Mouse (Mus musculus) CH12.LX (cell line): ENCODE results near the gene Slf1.

ENCODE experiments used
- CTCF ChIP-seq, 2 experiments: IDR thresholded peaks in 1 of 2; conservative IDR thresholded peaks in 1 of 2; 2 replicates each; pipeline ENCODE4 v1.5.1; 2011 to 2012; ENCODE audit warnings: low read depth in 2 of 2, low read length in 2 of 2, improper control_type of control experiment in 1 of 2, inconsistent platforms in 1 of 2, mild to moderate bottlenecking in 1 of 2, moderate library complexity in 1 of 2
- ELF1 ChIP-seq: IDR thresholded peaks from 2 replicates; pipeline ENCODE4 v1.6.1; 2014; ENCODE audit warnings: low read depth, mild to moderate bottlenecking, inconsistent platforms, low read length, improper control_type of control experiment
- EP300 ChIP-seq: IDR thresholded peaks from 2 replicates; pipeline ENCODE4 v1.6.1; 2011; ENCODE audit warnings: low read length, improper control_type of control experiment
- KAT2A ChIP-seq: IDR thresholded peaks from 2 replicates; pipeline ENCODE4 v1.6.1; 2012; ENCODE audit warnings: low read length, improper control_type of control experiment, inconsistent platforms; ENCODE audit not compliant: insufficient replicate concordance
- MAX ChIP-seq: IDR thresholded peaks from 2 replicates; pipeline ENCODE4 v1.6.1; 2011; ENCODE audit warnings: low read length, improper control_type of control experiment
- RCOR1 ChIP-seq: conservative IDR thresholded peaks from 2 replicates; pipeline ENCODE4 v1.6.1; 2012; ENCODE audit warnings: low read depth, mild to moderate bottlenecking, inconsistent platforms, low read length, improper control_type of control experiment
- TCF12 ChIP-seq: IDR thresholded peaks from 2 replicates; pipeline ENCODE4 v1.6.1; 2014; ENCODE audit warnings: low read depth, mild to moderate bottlenecking, inconsistent platforms, low read length, improper control_type of control experiment
- USF1 ChIP-seq: IDR thresholded peaks from 2 replicates; pipeline ENCODE4 v1.6.1; 2014; ENCODE audit warnings: low read depth, mild to moderate bottlenecking, inconsistent platforms, low read length, improper control_type of control experiment
- USF2 ChIP-seq: conservative IDR thresholded peaks from 2 replicates; pipeline ENCODE4 v1.6.1; 2011; ENCODE audit warnings: low read depth, low read length, improper control_type of control experiment
- ZKSCAN1 ChIP-seq: IDR thresholded peaks from 2 replicates; pipeline ENCODE4 v1.6.1; 2012; ENCODE audit warnings: low read depth, inconsistent platforms, low read length, improper control_type of control experiment, borderline replicate concordance

DNA sequence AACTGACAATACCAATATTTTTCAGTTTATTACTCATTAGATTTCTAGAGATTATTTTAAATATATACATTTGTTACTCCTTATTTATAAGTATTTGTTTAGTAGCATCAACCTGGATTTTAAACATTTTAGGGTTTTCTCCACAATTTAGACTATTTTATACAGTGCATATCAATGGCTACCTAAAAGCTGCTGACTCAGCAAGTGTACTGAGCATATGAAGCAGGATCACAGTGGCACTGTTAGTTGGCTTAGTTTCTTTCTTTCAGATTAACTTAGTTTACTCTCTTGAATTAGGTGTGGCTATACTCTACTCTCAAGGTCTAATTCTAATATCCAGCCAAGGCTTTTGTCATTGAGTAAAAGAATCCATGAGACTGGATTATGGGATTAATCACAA is 27.5 kb downstream of the Slf1 start:
- no peak for TF ChIP-seq TCF12
- TF ChIP-seq MAX = no peak
- TF ChIP-seq CTCF (conservative IDR thresholded peaks at IDR 0.05 in 1 of 2, IDR thresholded peaks at IDR 0.05 in 1 of 2; ENCODE audit: low read depth in 2 of 2, low read length in 2 of 2) = no peak
- TF ChIP-seq ZKSCAN1 = no peak
- no peak for TF ChIP-seq RCOR1
- TF ChIP-seq USF1 = no peak
- TF ChIP-seq ELF1 = no peak
- no peak for TF ChIP-seq EP300
- TF ChIP-seq KAT2A = no peak
- no peak for TF ChIP-seq USF2
